Mouse (Mus musculus) stomach, postnatal 0 days (tissue): ENCODE data around the gene 1700001O22Rik.

Experiments used
- CTCF ChIP-seq: IDR thresholded peaks from 2 replicates; pipeline ENCODE4 v1.5.1; 2016; ENCODE audit warnings: antibody characterized with exemption, low read depth, mild to moderate bottlenecking, moderate library complexity
- EP300 ChIP-seq: optimal IDR thresholded peaks from 2 replicates; pipeline ENCODE3; 2016; ENCODE audit warnings: antibody characterized with exemption

DNA sequence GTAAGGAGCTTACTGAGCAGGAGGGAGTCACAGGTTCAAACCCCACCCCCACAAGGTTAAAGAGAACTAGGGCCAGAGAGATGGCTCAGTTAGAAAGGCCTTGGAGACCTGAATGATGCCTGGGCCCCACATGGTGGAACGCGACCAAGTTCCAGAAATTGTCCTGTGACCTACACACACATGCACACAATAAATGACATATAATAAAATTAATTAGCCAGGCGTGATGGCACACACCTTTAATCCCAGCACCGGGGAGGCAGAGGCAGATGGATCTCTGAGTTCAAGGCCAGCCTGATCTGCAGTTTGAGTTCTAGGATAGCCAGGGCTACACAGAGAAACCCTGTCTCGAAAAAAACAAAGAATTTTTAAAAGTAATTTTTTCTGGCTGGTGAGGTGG is 51.0 kb downstream of the 1700001O22Rik start:
- TF ChIP-seq EP300: no peak
- no peak for TF ChIP-seq CTCF
